Mouse (Mus musculus): ENCODE results near the gene Hnrnpll.

GRCm38 (mm10) chr17:80078726-80079125 is 16.6 kb upstream of the Hnrnpll start:
- TF ChIP-seq POLR2A (IDR thresholded peaks at IDR 0.05; ENCODE audit: low read depth, low read length) (no peak), CTCF (IDR thresholded peaks at IDR 0.05; ENCODE audit: borderline replicate concordance, insufficient read depth, low read length) (no peak)
